Mouse (Mus musculus): ENCODE results near the gene Qrsl1. TPM values are rescaled to one million over a fixed set of nuclear protein-coding genes. Genes with fewer than 3 reads are reported as not detected.

Gene Qrsl1
- polyA plus RNA-seq (2017; shearing (Covaris generic)) = 10 to 100 TPM; 13.2 to 20.4 TPM

DNA sequence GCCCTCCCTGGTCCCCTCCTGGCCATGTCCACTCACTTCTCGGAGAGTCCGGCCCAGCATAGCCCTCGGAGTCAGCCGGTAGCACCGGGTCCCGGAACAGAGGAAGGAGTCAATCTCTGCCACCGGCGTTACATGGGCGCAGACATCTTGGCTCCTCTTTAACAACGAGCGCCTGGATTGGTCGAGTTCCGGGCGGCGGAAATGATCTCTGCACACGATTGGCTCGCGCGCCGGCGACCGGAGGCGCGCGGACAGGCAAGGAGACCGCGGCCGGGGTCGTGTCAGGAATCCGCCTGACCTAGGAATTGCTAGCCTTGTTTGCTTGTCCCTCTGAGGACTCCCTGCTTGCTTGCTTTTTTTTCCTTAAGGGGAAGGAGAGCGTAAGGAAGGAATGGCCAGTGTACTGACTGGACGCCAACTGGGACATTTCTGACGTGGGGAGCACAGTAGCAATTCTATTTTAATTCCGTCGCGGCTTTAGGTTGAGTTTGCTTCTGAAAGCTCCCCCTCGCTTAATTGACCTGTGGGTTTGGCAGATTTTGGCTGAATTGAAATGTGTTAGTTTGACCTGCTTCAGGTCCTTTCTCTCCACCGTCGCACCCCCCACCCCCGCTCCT is at the start of gene Qrsl1, which contains the start of gene Rtn4ip1:
Gene Qrsl1 (minus strand): TSS at position 168 of the 617 bp plus-strand sequence.
Gene Rtn4ip1 (plus strand): TSS at position 230 of the 617 bp plus-strand sequence.

Other genes with a start within 250 kb of the Qrsl1 start
- 10 to 100 TPM; 12.6 to 13.1 TPM for gene Rtn4ip1, start 62 bp upstream of the Qrsl1 start, polyA plus RNA-seq (2017; shearing (Covaris generic))
- gene Crybg1, start 247.1 kb upstream of the Qrsl1 start, polyA plus RNA-seq (2017; shearing (Covaris generic)) = 10 to 100 TPM; 32.2 to 50.1 TPM